Mouse (Mus musculus): ENCODE results near the gene Rfc2. TPM values are rescaled to one million over a fixed set of nuclear protein-coding genes. Genes with fewer than 3 reads are reported as not detected.
"Not testable (repeated sequence)": the region's sequence is repeated elsewhere in the genome, so short reads cannot be mapped to it uniquely, and the experiment has no call there.

Gene Rfc2
- total RNA-seq, 2 experiments from 2014 or later: 56.1 to 61.2 TPM

GRCm38 (mm10) chr5:134637820-134638367, 56.7 kb downstream of the Rfc2 start:
- no peak for DNase-seq (ENCODE audit: low spot score in 2 of 2)
- intact Hi-C loops (cut with DNase I): loop anchor here (1.0 kb wide), 1 partner anchor 50 kb away; the partner anchor contains the start of gene Limk1

- intact Hi-C loops (cut with DNase I): loop anchor here (1.0 kb wide), 1 partner anchor 50 kb away; the partner anchor contains the start of gene Limk1
- no peak for DNase-seq (ENCODE audit: low spot score in 2 of 2)
Measured at GRCm38 (mm10) chr5:134638461-134639268, 57.5 kb downstream of the Rfc2 start.

GRCm38 (mm10) chr5:134639269-134639682, 58.1 kb downstream of the Rfc2 start, which contains the start of gene Eif4h:
TSS of gene Eif4h (minus strand) at chr5:134639490.
- peak; percentile 97 for DNase-seq (ENCODE audit: low spot score in 2 of 2)
- intact Hi-C loops (cut with DNase I): no loop called here

- no peak for DNase-seq (ENCODE audit: low spot score in 2 of 2)
- intact Hi-C loops (cut with DNase I): no loop called here
Measured at GRCm38 (mm10) chr5:134640371-134640770, 59.2 kb downstream of the Rfc2 start.

GRCm38 (mm10) chr5:134644121-134644520, 63.0 kb downstream of the Rfc2 start:
- no peak for DNase-seq (ENCODE audit: low spot score in 2 of 2)
- intact Hi-C loops (cut with DNase I): no loop called here

- DNase-seq (ENCODE audit: low spot score in 2 of 2): no peak
- intact Hi-C loops (cut with DNase I): no loop called here
Measured at GRCm38 (mm10) chr5:134644643-134645118, 63.5 kb downstream of the Rfc2 start.

- DNase-seq (ENCODE audit: low spot score in 2 of 2): no peak
Measured at GRCm38 (mm10) chr5:134646461-134646860, 65.3 kb downstream of the Rfc2 start.

GRCm38 (mm10) chr5:134647394-134647793, 66.2 kb downstream of the Rfc2 start:
- no peak for DNase-seq (ENCODE audit: low spot score in 2 of 2)
- intact Hi-C loops (cut with DNase I): no loop called here

More at GRCm38 (mm10) chr5:134646461-134646860, 65.3 kb downstream of the Rfc2 start:
- intact Hi-C loops (cut with DNase I): no loop called here

GRCm38 (mm10) chr5:134648976-134649375, 67.8 kb downstream of the Rfc2 start:
- intact Hi-C loops (cut with DNase I): not testable (repeated sequence)

GRCm38 (mm10) chr5:134650926-134651325, 69.8 kb downstream of the Rfc2 start:
- intact Hi-C loops (cut with DNase I): loop anchor here (5.0 kb wide), 2 partner anchors 51 to 251 kb away; no protein-coding TSS in a partner anchor

More at GRCm38 (mm10) chr5:134648976-134649375, 67.8 kb downstream of the Rfc2 start:
- not testable (repeated sequence) for DNase-seq (ENCODE audit: low spot score in 2 of 2)

More at GRCm38 (mm10) chr5:134650926-134651325, 69.8 kb downstream of the Rfc2 start:
- peak in 1 of 2 experiments; percentile 45 for DNase-seq (ENCODE audit: low spot score in 2 of 2)

Small RNA genes within 50 kb of the gene (microRNA-seq; reads per million reads assigned to microRNA genes)
- 0 reads per million in 2 experiments for gene Mir7228

Other genes starting within 250 kb of the Rfc2 start
- 10 to 100 TPM; 42.5 to 43.7 TPM for gene Gtf2ird1, start 124.7 kb upstream of the Rfc2 start, total RNA-seq (2021)
- 100 to 1,000 TPM; 106 to 120 TPM for gene Clip2, start 28.9 kb upstream of the Rfc2 start, total RNA-seq (2021)
- gene Syna, start 21.2 kb upstream of the Rfc2 start, total RNA-seq (2021): under 1 TPM; 0.16 to 0.23 TPM
- 1 to 10 TPM; 1.5 to 4.2 TPM for gene Lat2, start 33.7 kb downstream of the Rfc2 start, total RNA-seq (2021)
- 100 to 1,000 TPM; 334 to 352 TPM for gene Eif4h, start 58.1 kb downstream of the Rfc2 start, total RNA-seq (2021)
- 10 to 100 TPM; 58.7 to 60.1 TPM for gene Limk1, start 107.2 kb downstream of the Rfc2 start, total RNA-seq (2021)
- gene Eln, start 166.0 kb downstream of the Rfc2 start, total RNA-seq (2021): 10 to 100 TPM; 22.5 to 27.1 TPM